Mouse (Mus musculus) G1E (cell line): ENCODE results near the gene Farp2.

Experiments used
- CTCF ChIP-seq: IDR thresholded peaks from 2 replicates; pipeline ENCODE4 v1.5.1; 2012; ENCODE audit warnings: low read depth, low read length, inconsistent platforms, mixed read lengths
- GATA1 ChIP-seq: IDR thresholded peaks from 2 replicates; pipeline ENCODE4 v1.6.1; 2012; ENCODE audit warnings: borderline replicate concordance, low read length, inconsistent platforms, mixed read lengths

GRCm38 (mm10) chr1:93547286-93547685 lies 35.4 kb downstream of the Farp2 start:
- no peak for TF ChIP-seq CTCF
- TF ChIP-seq GATA1 = no peak
